Mouse (Mus musculus) B cell, adult 2 months (primary cell): ENCODE measurements around the gene Card19.

Experiments used
- DNase-seq, 2 experiments: peaks; one replicate each; pipeline ENCODE4 v3.0.0; 2022

Gene Card19

GRCm38 (mm10) chr13:49192156-49192855, 23.5 kb downstream of the Card19 start:
- DNase-seq: no peak

DNA sequence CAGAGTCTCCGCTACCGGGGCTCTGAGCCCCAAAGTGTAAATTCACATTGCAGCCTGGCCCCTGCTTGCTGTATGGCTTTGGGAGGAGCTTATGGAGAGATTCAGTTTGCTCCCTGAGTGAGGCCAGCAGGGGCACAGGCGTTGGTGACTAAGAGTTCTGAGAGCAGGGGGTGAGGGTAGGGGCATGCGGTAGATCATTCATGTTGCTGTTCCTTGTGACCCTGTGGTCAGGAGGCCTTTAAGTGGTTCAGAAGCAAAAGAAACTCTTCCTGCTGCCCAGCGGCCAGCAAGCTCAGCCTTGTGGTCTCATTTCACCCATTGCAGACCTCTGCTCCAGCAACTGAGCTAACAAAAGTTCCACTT, 24.2 kb downstream of the Card19 start:
- no peak for DNase-seq

GRCm38 (mm10) chr13:49190876-49191672, 24.8 kb downstream of the Card19 start:
- DNase-seq: no peak

- DNase-seq: no peak
These were observed 25.6 kb downstream of the Card19 start for GRCm38 (mm10) chr13:49189970-49190870.

DNA sequence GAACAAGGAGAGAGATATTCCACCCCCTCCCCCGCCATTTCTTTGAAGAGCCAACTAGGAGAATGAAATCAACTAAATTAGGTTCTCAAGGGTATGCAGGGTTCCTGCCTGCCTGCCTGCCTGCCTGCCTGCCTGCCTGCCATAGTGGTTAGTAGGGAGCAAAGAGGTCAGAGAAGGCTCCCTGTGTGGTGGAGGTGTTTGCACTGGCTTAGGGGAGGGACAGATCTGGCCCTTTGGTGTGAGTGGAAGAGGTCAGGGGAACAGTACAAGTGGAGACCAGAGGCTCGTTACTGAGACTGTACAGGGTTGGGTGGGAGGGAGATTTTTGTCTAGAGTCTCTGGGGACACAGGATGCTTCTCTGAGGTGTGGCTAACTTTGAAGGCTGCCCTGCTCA, 26.9 kb downstream of the Card19 start:
- no peak for DNase-seq

DNA sequence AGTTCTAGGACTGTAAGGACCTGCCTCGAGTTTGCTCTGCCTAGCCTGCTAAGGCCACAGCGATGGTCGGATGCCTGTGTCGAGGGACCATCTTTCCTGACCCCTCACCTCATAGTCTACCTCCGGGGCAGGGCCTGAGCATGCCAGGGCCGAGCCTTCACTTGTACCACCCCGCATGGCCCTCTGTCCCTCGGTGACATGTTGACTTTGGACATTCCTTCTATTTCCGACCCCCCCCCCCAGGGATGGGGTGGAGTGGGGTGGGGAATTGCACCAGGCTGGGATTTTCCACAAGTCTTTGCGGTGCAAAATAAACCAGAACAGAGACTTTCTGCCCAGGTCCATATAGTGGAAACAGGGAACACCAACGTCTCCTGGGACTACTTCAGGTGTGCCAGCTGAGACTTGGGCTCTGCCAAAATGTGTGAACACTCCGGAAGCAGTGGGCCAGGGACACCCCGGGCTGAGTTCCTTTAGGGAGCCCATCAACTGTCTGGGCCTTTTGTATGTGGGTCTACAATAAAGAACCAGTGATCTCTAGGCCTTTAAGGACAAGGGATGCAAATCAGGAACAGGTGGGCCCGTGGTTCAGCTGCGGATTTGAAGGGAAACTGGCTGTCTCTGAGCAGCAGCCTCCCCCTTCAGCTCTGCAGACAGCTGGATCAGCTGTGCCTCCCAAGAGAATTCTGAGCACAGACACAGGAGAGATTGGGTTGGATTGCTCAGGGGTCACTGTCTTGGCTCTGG, 27.4 kb downstream of the Card19 start:
- DNase-seq: peak; percentile 31 to 33

DNA sequence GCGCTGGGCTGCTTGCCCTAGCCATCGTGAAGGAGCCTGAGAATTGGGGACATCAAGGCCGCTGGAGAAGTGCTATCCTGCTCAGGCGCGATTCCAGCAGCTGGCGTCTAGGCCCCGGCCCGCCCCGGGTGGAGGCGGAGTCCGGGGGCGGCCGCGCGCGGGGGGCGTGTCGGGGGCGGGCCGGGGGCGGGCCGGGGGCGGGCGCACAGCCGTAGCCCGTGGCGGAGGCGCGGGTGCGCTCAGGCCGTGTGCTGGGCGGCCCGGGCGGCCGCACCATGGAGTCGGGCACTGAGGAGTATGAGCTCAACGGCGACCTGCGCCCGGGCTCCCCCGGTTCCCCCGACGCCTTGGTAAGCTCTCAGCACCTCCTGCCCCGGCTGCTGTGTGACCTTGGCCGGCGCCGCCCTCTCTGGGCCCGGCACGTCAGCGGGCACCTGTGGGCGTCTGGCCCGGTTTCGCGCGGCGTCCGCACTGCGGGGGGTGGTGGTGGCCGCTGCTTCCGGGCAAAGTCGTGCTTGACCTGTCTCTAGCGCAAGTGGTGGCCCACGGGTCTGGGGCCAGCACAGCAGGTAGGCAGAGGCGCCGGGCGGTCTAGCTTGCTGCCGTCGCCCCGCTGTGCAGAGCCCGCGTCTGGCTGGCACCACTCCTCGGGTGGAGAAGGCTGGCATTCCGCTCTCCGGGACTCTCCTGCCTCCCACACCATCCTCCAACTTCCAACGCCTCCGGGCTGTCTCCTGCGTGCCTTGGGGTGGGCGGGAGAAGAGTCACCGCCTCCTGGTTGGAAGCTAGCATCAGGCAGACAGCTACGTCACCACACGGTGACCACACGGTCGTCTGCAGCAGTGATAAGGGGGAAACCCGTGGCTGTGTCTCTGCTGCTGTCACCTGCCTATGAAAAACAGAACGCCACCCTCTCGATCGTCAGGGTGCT, 28.3 kb downstream of the Card19 start, which contains the start of gene Ninj1:
Gene Ninj1 (plus strand): TSS at position 198 of the 931 bp plus-strand sequence.
- peak; percentile 87 for DNase-seq

DNA sequence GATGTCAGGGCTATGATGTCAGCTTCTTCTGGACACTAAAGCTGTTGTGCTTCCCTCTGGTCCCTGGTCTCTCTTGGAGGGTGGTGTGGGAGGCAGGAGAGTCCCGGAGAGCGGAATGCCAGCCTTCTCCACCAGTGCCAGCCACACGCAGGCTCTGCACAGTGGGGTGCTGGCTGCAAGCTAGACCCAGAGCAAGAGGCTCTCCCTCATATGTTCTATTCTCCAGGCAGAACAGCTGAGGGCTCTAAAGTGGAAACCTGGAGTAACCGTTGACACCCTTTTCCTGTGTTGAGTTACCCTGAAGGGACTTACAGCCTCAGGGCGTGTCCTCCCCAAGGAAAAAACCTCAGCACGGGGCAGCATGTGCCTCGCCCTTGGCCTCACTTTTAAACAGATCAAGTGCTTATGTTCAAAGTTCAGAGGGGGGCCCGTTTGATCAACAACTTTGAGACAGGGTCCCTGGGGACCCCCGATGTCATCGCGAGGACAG, 29.0 kb downstream of the Card19 start:
- DNase-seq: no peak

DNA sequence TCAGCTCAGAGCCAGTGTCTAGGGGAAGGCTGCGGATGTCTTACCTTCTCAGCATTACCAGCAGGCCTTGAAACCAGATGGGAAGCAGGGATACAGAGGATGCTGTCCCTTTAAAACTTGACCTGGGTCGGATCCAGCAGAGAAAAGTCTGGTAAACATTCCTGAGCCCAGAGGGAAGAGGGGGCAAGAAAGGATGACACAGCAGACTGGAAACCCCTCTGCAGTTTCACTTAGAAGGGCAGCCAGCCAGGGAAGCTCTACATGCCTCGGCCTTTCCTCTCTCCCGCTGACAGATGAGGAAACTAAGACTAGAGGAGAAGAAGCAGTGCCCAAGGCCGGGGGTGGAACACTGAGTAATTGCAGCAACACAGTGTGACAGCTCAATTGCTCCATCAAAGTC, 32.2 kb downstream of the Card19 start:
- no peak for DNase-seq

DNA sequence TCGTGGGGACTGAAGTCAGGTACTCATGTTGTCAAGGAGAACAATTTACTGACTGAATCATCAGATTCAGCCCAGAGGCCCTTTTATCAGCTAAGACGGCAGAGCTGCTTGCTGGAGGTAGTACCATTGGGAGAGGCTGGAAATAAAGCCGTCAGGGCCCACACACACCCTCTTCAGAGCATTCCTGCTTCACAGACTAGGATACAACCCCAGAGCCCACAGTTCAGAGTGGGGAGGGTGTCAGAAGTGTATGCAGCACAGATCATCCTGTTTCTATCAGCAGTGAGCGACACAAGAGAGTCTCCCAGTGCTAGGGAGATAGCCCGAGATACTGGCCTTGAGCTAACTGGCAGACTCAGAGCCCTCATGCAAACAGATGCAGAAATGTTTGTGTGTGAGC, 32.7 kb downstream of the Card19 start:
- DNase-seq: no peak

DNA sequence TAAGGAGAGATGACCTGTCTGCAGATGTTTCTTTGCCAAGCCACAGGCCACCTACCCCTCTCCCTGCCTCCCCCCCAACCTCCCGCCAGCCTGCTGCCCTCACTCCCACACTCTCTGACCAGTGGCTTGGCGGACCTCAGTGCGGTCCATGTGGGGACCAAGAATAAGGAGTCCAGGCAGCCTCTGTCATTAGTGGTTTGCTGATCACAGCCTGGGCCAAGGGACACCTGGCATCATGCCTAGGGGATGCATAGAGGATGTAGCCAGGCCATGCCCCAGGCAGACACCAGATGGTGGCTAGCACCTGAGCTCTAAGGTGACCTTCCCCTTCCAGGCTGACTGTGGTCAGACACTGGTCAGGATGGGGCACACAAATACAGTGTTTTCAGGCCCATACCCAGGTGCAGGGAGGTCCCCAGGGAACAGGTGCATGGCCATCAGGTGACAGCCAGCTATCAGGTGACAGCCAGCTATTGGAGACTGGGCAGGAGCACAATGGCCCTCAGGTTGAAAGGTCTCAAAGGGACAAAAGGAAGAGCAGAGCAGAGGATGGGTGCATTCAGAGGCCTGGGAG, 34.3 kb downstream of the Card19 start:
- DNase-seq: no peak

DNA sequence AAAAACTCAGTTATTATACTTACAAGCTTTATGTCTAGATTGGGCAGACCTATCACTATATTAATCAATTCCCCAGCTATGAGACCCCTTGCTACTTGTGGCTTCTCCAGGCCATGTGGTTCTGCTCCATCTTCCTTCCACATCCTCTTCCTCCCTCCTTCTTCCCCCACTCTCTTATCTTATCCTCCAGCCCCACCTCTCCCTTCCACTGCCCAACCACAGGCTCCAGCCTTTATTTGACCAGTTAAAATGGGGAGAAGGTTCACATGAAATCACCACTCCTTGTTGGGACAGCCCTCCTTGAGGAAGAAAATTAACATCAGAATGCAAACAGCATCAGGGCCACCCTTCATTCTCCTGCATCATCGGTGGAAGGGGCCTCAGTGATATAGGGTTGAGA, 35.1 kb downstream of the Card19 start:
- DNase-seq: no peak

GRCm38 (mm10) chr13:49180274-49180673, 35.6 kb downstream of the Card19 start:
- no peak for DNase-seq

DNA sequence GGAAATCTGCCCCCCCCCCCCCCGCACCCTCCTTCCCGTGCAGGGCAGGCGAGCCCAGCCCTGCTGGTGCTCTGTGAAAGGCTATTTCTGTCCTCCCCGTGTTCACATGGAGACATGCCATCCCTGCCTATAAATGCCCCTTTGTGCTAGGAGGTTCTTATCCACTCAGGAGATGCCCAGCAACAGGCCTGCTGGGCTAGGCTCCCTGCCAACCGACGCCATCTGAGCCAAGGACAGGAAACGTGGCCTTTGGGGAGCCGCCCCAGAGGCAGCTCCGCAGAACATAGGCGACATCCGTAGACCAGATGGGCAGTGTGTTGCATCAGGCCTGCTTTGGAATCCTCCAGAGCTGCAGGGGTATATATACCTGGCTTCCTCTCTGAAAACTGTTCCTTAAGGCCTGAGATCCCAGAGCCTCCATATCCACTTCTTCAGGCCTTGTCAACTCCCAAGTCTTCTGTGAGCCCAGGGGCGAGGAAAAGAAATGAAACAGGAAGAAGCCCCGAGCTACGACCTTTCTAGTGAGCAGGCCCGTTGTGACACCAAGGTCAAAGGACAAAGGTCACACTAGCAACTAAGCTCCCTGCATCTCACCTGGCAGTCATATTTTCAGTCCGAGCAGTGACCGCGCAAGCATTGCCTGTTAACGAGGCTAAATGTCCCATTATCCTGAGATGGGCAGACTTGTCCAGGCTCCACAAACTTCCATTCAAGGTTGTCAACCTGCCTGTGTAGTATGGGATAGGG, 36.8 kb downstream of the Card19 start:
- DNase-seq: no peak

DNA sequence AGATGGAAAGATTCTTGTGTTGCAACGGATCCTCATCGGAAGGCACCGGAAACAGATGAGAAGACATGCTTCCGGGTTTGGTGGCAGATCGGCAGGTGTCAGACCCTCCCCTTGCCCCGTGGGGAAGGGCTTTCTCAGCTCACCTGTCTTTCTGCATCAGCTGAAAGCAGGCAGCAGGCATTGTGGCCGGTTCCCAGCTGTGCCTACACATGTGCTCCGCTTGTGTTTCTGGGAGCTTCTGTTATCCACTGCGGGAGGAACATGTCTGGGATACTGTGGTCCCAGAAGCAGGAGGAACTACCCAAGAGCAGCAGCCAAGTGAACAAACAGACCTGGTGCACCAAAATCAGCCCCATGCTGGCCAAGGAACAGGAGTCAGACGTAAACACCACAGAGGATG, 40.3 kb downstream of the Card19 start:
- DNase-seq: no peak

DNA sequence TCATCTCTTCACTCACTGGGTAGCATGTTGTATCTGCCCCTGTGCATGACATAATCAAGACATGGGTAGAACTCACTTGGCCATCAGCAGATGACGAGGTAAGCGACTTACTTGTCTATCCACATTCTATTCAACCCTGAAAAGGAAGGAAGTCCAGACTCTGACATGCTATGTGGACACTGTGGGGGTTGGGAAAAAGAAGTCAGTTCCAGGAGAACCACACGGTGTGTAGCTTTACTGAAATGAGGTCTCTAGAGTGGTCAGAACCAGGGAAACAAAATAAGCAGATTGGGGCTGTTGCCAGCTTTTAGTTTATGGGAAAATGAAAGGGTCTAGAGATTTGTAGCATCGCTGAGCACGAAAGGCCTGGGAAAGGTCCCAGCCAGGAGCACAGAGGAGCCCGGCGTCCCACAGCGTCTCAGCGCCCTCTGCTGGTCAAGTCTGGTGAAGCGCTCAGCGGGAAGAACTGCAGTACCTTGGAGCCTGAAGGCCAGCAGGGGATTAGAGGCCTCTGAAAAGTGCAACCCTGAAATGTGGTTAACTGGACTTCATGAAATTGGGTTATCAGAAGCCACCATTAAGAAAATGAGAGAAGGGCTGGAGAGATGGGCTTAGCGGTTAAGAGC, 42.8 kb downstream of the Card19 start:
- DNase-seq: peak; percentile 80 to 82

DNA sequence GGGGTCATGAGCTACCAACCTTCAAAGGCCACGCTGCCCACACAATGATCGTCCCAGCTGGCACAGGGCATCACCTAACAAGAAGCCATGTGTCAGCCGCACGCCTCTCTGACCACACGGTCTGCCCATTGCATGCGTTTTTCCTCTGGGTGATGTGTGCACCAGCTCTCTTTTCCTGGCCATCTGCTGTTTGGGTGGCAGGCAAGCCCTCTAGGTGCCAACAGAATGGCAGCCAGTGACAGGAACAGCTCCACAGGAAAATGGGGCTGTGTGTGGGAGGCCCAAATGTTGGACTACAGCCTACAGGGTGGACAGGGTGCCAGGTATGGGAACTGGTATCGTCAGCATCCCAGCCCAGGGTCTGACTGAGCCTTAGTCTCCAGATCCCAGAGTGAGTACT, 43.5 kb downstream of the Card19 start:
- DNase-seq: no peak

DNA sequence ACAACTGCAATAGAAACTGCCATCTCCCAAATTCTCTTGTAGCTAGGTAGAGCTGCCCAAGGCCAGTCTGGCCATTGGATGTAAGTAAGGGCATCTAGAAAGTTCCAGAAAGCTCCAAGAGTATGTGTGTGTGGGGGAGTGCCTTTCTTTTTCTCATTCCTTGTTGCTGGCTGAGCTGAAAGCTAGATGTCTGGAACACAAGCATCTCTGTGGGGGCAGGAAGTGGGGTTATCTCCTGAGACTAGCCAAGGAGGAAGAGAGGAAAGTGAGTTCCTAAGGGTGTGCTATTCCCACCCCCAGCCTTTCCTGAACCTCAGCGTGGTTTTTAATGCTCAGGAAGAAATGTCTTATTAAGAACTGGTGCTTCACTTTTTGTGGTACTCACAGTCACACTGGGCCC, 44.1 kb downstream of the Card19 start:
- no peak for DNase-seq

GRCm38 (mm10) chr13:49170623-49171022, 45.2 kb downstream of the Card19 start:
- DNase-seq: no peak
